8 mouse cellular contexts compared by ENCODE assay signal in the genomic region with DNA sequence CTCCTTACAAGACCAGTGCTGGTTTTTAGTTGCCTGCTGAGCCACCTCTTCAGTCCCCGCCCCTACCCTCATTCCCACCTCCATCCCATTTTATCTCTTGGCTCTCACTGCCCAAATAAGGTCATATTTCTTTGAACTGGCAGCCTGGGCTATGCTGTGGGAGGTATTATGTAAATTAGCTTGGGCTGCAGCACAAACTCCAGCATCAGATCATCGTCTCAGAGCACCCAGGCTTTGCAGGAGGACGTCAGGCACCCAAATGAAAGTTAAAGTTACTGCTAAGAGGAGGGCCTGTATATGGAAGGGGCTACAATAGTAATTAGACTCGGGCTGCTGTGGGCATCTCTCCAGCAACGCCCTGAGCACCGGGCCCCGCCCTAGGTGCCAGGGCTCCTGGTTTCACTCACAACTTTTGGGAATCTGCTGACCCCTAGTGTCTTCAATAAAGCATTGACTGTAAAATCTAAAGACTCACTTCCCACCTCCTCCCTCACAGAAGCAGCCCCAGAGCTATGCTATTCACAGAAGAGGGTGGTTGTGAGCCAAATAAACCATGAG.
DNase-seq lines count a peak whose midpoint lies in the region; TF ChIP-seq lines count a peak whose summit lies in the region.

No protein-coding gene starts in this region.

- DNase-seq in ovary, adult 18-20 months (ENCODE audit: low spot score) = peak; percentile 21
- no peak for DNase-seq in ovary, postnatal 10 days (ENCODE audit: low spot score)
- peak; percentile 84 for DNase-seq in embryo, embryonic 10.5 days (ENCODE audit: low spot score)
- peak; percentile 29 for DNase-seq in gastrocnemius, postnatal 14 days
- DNase-seq in induced T-regulatory cell, adult 2 months (ENCODE audit: low read depth) = peak; percentile 28
- DNase-seq in left cerebral cortex, adult 2 months (ENCODE audit: extremely low spot score in 1 of 2, low spot score in 2 of 2) = peak; percentile 53 to 58
- peak; percentile 80 for DNase-seq in lung, postnatal 36 days
- peak; percentile 40 for DNase-seq in right cerebral cortex, postnatal 14 days

- intact Hi-C loops in gastrocnemius, postnatal 14 days (cut with DNase I; ENCODE audit: low total_unique reads) = loop anchor here (5.0 kb wide), 1 partner anchor 486 kb away; no protein-coding TSS in a partner anchor
- intact Hi-C loops in left cerebral cortex, adult 2 months (cut with DNase I) = loop anchor here (1.0 to 10.0 kb wide), 5 partner anchors 48 to 918 kb away; no protein-coding TSS in a partner anchor

- H3K27ac ChIP-seq in left cerebral cortex, adult 2 months = peak overlapping the region; percentile 83

- TF ChIP-seq CTCF in left cerebral cortex, adult 2 months (IDR thresholded peaks at IDR 0.05) = peak; percentile 75

- H3K4me3 ChIP-seq in left cerebral cortex, adult 2 months = peak overlapping the region; percentile 47
